ENCODE assay signal across 14 mouse cellular contexts in genomic region chr10:3139306-3139705, GRCm38 (mm10).
A peak's percentile ranks its signal among the peaks of the same experiment; 100 is the strongest.
DNase-seq lines count a peak whose midpoint lies in the region.
"Had no signal": no experiment of that assay in that cellular context is flagged by ENCODE, and none has a peak within 500 bp of the region (broad histone marks: within the 10 kb centered on the region; RNA-seq: fewer than 3 reads in every experiment).

No protein-coding gene starts in this region.

- intact Hi-C loops in left cerebral cortex, postnatal 4 days (cut with DNase I) = no loop called here

- DNase-seq in cerebellum, adult 9-10 months = peak; percentile 1
- no peak for DNase-seq in cerebellum, adult 11 months
- peak; percentile 49 to 59 for DNase-seq in cerebellum, postnatal 14 days
- no peak for DNase-seq in cerebellum, adult 18-20 months
- DNase-seq in left cerebral cortex, postnatal 4 days = peak; percentile 42
- no peak for DNase-seq in left cerebral cortex, adult 18-20 months (ENCODE audit: low spot score in 2 of 2)
- DNase-seq in brain, adult 2 months (ENCODE audit: low read depth, low spot score) = peak; percentile 22
- DNase-seq: adrenal gland, adult 8-10 months; adrenal gland, postnatal 14 days; adrenal gland, postnatal 36 days; B cell, adult 2 months; cerebellum, adult 9-11 months; cerebellum, postnatal 36 days; embryo, embryonic 11 days had no signal

Comparison
In these comparisons a context has a peak if more than half of its experiments do, and no peak if none do; other contexts are left out.
1. DNase-seq: peak in cerebellum, adult 9-10 months (single experiment), cerebellum, postnatal 14 days (2 of 2), left cerebral cortex, postnatal 4 days (single experiment) and brain, adult 2 months (single experiment); none in cerebellum, adult 11 months (single experiment), cerebellum, adult 18-20 months (0 of 2) and left cerebral cortex, adult 18-20 months (0 of 2).